Mouse (Mus musculus) kidney, adult 18-20 months (tissue): ENCODE measurements around the gene Ccdc88a.
"Not testable (repeated sequence)": the region's sequence is repeated elsewhere in the genome, so short reads cannot be mapped to it uniquely, and the experiment has no call there.

Source experiments
- DNase-seq: peaks from one replicate; pipeline ENCODE4 v3.0.0; 2021

Gene Ccdc88a

GRCm38 (mm10) chr11:29474676-29475075 is 101.2 kb downstream of the Ccdc88a start:
- no peak for DNase-seq

GRCm38 (mm10) chr11:29493135-29493534 is 119.7 kb downstream of the Ccdc88a start:
- DNase-seq: no peak

- no peak for DNase-seq
These were observed 123.5 kb downstream of the Ccdc88a start for GRCm38 (mm10) chr11:29496962-29497361.

- DNase-seq: no peak
These were observed 130.8 kb downstream of the Ccdc88a start for GRCm38 (mm10) chr11:29503948-29504893.

- DNase-seq: no peak
These were observed 131.6 kb downstream of the Ccdc88a start for GRCm38 (mm10) chr11:29504899-29505625.

- no peak for DNase-seq
These were observed 136.0 kb downstream of the Ccdc88a start for GRCm38 (mm10) chr11:29509421-29509820.

- no peak for DNase-seq
These were observed 139.5 kb downstream of the Ccdc88a start for GRCm38 (mm10) chr11:29512818-29513535.

GRCm38 (mm10) chr11:29514325-29514681 is 140.8 kb downstream of the Ccdc88a start:
- DNase-seq: no peak

- peak; percentile 92 for DNase-seq
These were observed 141.4 kb downstream of the Ccdc88a start, which contains the start of gene Prorsd1 for GRCm38 (mm10) chr11:29514682-29515412. Prorsd1 (minus strand) TSS chr11:29515033.

- peak; percentile 86 for DNase-seq
These were observed 152.7 kb downstream of the Ccdc88a start, which contains the start of gene Mtif2 for GRCm38 (mm10) chr11:29525988-29526794. Mtif2 (plus strand) TSS chr11:29526408.

GRCm38 (mm10) chr11:29538201-29538600 is 164.7 kb downstream of the Ccdc88a start:
- no peak for DNase-seq

GRCm38 (mm10) chr11:29544225-29544945 is 170.9 kb downstream of the Ccdc88a start:
- DNase-seq: no peak

- not testable (repeated sequence) for DNase-seq
These were observed 171.8 kb downstream of the Ccdc88a start for GRCm38 (mm10) chr11:29545150-29545752.

- not testable (repeated sequence) for DNase-seq
These were observed 172.8 kb downstream of the Ccdc88a start for GRCm38 (mm10) chr11:29546297-29546696.

GRCm38 (mm10) chr11:29546762-29547161 is 173.3 kb downstream of the Ccdc88a start:
- no peak for DNase-seq

- DNase-seq: no peak
These were observed 173.8 kb downstream of the Ccdc88a start for GRCm38 (mm10) chr11:29547249-29547751.

- peak; percentile 96 for DNase-seq
These were observed 174.5 kb downstream of the Ccdc88a start, which contains the start of the genes Clhc1 and Rps27a for GRCm38 (mm10) chr11:29547752-29548503. Clhc1 (plus strand) TSS chr11:29547950. Rps27a (minus strand) TSS chr11:29548109.

- no peak for DNase-seq
These were observed 175.3 kb downstream of the Ccdc88a start for GRCm38 (mm10) chr11:29548504-29549424.
